ENCODE assay signal across 8 mouse cellular contexts in the genomic region with DNA sequence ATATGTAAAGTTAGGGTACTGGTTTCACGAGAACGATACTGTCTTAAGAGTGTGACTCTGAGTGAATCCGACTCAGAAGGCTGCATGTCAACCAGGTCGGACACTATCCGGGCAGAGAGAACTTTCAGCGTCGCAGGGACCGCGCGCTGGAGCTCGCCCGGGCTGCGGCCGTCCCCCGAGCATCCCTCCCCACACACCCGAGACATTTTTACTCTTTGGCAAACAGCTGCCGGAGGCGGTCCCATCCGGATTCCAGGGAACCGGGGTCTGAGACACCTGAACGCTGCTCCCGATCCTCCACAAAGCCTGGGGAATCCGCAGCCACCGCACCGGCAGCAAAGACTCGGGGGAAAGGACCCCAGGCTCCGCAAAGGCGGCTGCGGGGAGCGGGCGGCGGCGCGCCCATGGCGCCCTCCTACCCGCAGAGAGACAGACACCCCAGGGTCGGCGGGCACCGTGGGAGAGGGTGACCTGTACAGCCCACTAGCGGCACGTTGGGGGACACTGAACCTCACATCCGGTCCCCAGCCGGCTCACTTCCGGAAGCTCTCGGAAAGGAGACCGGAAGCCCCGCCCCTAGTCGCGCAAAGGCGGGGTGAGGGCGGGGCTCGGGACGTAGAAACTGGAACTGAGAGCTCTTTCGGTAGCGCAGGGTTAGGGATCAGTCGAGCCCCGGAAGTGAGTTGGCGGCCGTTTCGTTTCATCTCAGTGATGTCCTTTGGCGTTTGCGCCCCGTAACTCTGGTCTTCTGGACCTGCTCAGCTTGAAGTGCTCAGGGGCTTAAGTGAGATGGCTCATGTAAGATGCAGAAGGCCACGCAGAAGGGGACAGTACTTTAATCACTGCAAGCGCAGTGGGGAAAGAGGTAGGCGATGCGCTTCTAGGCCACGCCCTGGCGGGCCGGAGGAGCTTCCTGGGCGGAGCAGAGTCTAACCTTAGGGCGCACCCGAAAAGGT. TPM values are rescaled to one million over a fixed set of nuclear protein-coding genes. Genes with fewer than 3 reads are reported as not detected.
A peak's percentile ranks its signal among the peaks of the same experiment; 100 is the strongest.
DNase-seq lines count a peak whose midpoint lies in the region; ATAC-seq and TF ChIP-seq lines count a peak whose summit lies in the region.

A gene (minus strand): TSS at position 535 of the 956 bp plus-strand sequence.

- peak; percentile 25; the same call in 1 of the 2 replicates for TF ChIP-seq POLR2A in bone marrow, adult 2 months (IDR thresholded peaks at IDR 0.05; ENCODE audit: borderline replicate concordance, control insufficient read depth, low read depth, low read length)
- TF ChIP-seq POLR2A in limb, embryonic 14.5 days (IDR thresholded peaks at IDR 0.05; ENCODE audit: borderline replicate concordance, extremely low read depth, insufficient read depth, insufficient read length) = peak; percentile 39; the same call in 1 of the 2 replicates

- WGBS in bone marrow, adult 2 months = under 1% methylated on average over 73 of the region's 73 CpGs
- under 1% methylated on average over 72 of the region's 73 CpGs for WGBS in embryonic facial prominence, embryonic 15.5 days
- WGBS in limb, embryonic 14.5 days = under 1% methylated on average over 54 of the region's 73 CpGs
- WGBS in midbrain, postnatal 0 days = under 1% methylated on average over 70 of the region's 73 CpGs

- no peak; the same call in 1 of the 2 replicates for TF ChIP-seq CTCF in bone marrow, adult 2 months (IDR thresholded peaks at IDR 0.05; ENCODE audit: control insufficient read depth, insufficient read depth, low read length)
- TF ChIP-seq CTCF in midbrain, postnatal 0 days (IDR thresholded peaks at IDR 0.05) = peak; percentile 45

- H3K4me2 ChIP-seq in embryonic facial prominence, embryonic 15.5 days (replicated peaks) = peak within 1 kb of the TSS; percentile 51
- H3K4me2 ChIP-seq in limb, embryonic 14.5 days (replicated peaks; ENCODE audit: low read depth, low read length, severe bottlenecking) = peak within 1 kb of the TSS; percentile 58
- peak within 1 kb of the TSS; percentile 78 for H3K4me2 ChIP-seq in midbrain, postnatal 0 days (ENCODE audit: low read depth, low read length, poor library complexity, severe bottlenecking)

- peaks cover 36% of the 10 kb centered on the region for H3K36me3 ChIP-seq in embryonic facial prominence, embryonic 15.5 days
- peaks cover 40% of the 10 kb centered on the region for H3K36me3 ChIP-seq in limb, embryonic 14.5 days (ENCODE audit: control insufficient read depth, insufficient read depth, low read length)
- peaks cover 28% of the 10 kb centered on the region for H3K36me3 ChIP-seq in midbrain, postnatal 0 days (ENCODE audit: insufficient read depth, low read length)

- peak within 1 kb of the TSS; percentile 98 for H3K4me3 ChIP-seq in bone marrow, adult 2 months (replicated peaks; ENCODE audit: control insufficient read depth, low read depth, low read length)
- peak within 1 kb of the TSS; percentile 83 for H3K4me3 ChIP-seq in embryonic facial prominence, embryonic 15.5 days (replicated peaks)
- peak within 1 kb of the TSS; percentile 99 for H3K4me3 ChIP-seq in limb, embryonic 14.5 days (replicated peaks; ENCODE audit: low read length)
- peak within 1 kb of the TSS; percentile 79 for H3K4me3 ChIP-seq in midbrain, postnatal 0 days (ENCODE audit: low read depth, low read length)

- peak; percentile 96 for ATAC-seq in embryonic facial prominence, embryonic 15.5 days (ENCODE audit: insufficient number of reproducible peaks, low FRiP score, low TSS enrichment, low read depth)
- peak; percentile 97 for ATAC-seq in limb, embryonic 14.5 days (ENCODE audit: low FRiP score, low read depth)
- peak; percentile 99 for ATAC-seq in midbrain, postnatal 0 days (ENCODE audit: low FRiP score)

- DNase-seq in 416B (ENCODE audit: low read depth) = peak; percentile 96
- peak; percentile 95 for DNase-seq in heart, adult 8-10 months (ENCODE audit: low spot score)
- peak; percentile 98 for DNase-seq in kidney, adult 9 months
- DNase-seq in limb, embryonic 14.5 days (ENCODE audit: low spot score) = peak; percentile 96
- DNase-seq in midbrain, postnatal 0 days (ENCODE audit: low spot score) = peak; percentile 97
- peak; percentile 89 to 93 for DNase-seq in spleen, postnatal 14 days (ENCODE audit: low spot score in 2 of 2)

- no peaks in the 10 kb centered on the region for H3K9me3 ChIP-seq in embryonic facial prominence, embryonic 15.5 days (replicated peaks)
- no peaks in the 10 kb centered on the region for H3K9me3 ChIP-seq in limb, embryonic 14.5 days (ENCODE audit: control insufficient read depth, low read length)
- H3K9me3 ChIP-seq in midbrain, postnatal 0 days (ENCODE audit: low read length) = no peaks in the 10 kb centered on the region

- H3K27me3 ChIP-seq in embryonic facial prominence, embryonic 15.5 days = no peaks in the 10 kb centered on the region
- no peaks in the 10 kb centered on the region for H3K27me3 ChIP-seq in limb, embryonic 14.5 days (ENCODE audit: control insufficient read depth, insufficient read depth, low read length)
- H3K27me3 ChIP-seq in midbrain, postnatal 0 days (ENCODE audit: insufficient read depth, low read length) = no peaks in the 10 kb centered on the region

- H3K9ac ChIP-seq in embryonic facial prominence, embryonic 15.5 days = peak within 1 kb of the TSS; percentile 96
- H3K9ac ChIP-seq in limb, embryonic 14.5 days (ENCODE audit: low read depth, low read length, severe bottlenecking) = peak within 1 kb of the TSS; percentile 93
- peak within 1 kb of the TSS; percentile 89 for H3K9ac ChIP-seq in midbrain, postnatal 0 days (replicated peaks; ENCODE audit: low read length, poor library complexity, severe bottlenecking)

- H3K27ac ChIP-seq in bone marrow, adult 2 months (ENCODE audit: control insufficient read depth, insufficient read depth, low read depth, low read length, poor library complexity) = peak within 1 kb of the TSS; percentile 98
- H3K27ac ChIP-seq in embryonic facial prominence, embryonic 15.5 days (replicated peaks) = peak within 1 kb of the TSS; percentile 98
- H3K27ac ChIP-seq in limb, embryonic 14.5 days (replicated peaks; ENCODE audit: low read depth, low read length) = peak within 1 kb of the TSS; percentile 90
- H3K27ac ChIP-seq in midbrain, postnatal 0 days (ENCODE audit: low read depth, low read length) = peak within 1 kb of the TSS; percentile 91

- H3K4me1 ChIP-seq in bone marrow, adult 2 months (ENCODE audit: control insufficient read depth, insufficient read depth, low read length) = no peaks in the 10 kb centered on the region; the same call in 1 of the 2 replicates
- peaks cover 11% of the 10 kb centered on the region for H3K4me1 ChIP-seq in embryonic facial prominence, embryonic 15.5 days
- peaks cover 8% of the 10 kb centered on the region for H3K4me1 ChIP-seq in limb, embryonic 14.5 days (ENCODE audit: control insufficient read depth, insufficient read depth, low read length)
- no peaks in the 10 kb centered on the region for H3K4me1 ChIP-seq in midbrain, postnatal 0 days (ENCODE audit: insufficient read depth, low read length)

RNA-seq across cellular contexts. Expression of the gene that starts here (rescaled TPM):
- polyA plus RNA-seq in bone marrow, adult 2 months (2011; ENCODE audit: insufficient read depth, insufficient read length, low replicate concordance, missing spikeins) = 9.8 and 13.9 TPM in 2 replicates
- 28.9 and 29.9 TPM in 2 replicates for polyA plus RNA-seq in embryonic facial prominence, embryonic 15.5 days (2015; fragmentation: Nextera tagmentation; extraction: Ambion mirVana)
- total RNA-seq in heart, adult 8-10 months (2022) = 10 to 100 TPM; 63.6 to 71.6 (median 66.7) TPM
- 15.5 and 17.0 TPM in 2 replicates for polyA plus RNA-seq in limb, embryonic 14.5 days (2012; rRNA removed)
- polyA plus RNA-seq in limb, embryonic 14.5 days (2014; fragmentation: Nextera tagmentation; extraction: Ambion mirVana) = 20.9 and 21.2 TPM in 2 replicates
- total RNA-seq in midbrain, postnatal 0 days (2014; rRNA removed) = 29.4 and 33.1 TPM in 2 replicates
- 25.8 and 26.3 TPM in 2 replicates for polyA plus RNA-seq in midbrain, postnatal 0 days (2015; fragmentation: Nextera tagmentation; extraction: Ambion mirVana)

Comparison
In these comparisons a context has a peak if more than half of its experiments do, and no peak if none do; other contexts are left out.
1. Peak in every context shown above with its lines: DNase-seq, ATAC-seq, H3K4me3 ChIP-seq and H3K27ac ChIP-seq.